Mouse (Mus musculus) kidney, adult 2 months (tissue): ENCODE data around the gene Atp1b2.

ENCODE experiments used
- CTCF ChIP-seq: fragments of 200-500 bp; conservative IDR thresholded peaks from 2 replicates; pipeline ENCODE4 v1.5.1; 2011; ENCODE audit warnings: low read depth, mild to moderate bottlenecking, control low read depth, low read length, moderate library complexity, mixed read lengths; ENCODE audit not compliant: insufficient read depth, insufficient read length
- POLR2A ChIP-seq: fragments of 200-500 bp; IDR thresholded peaks from one replicate; pipeline ENCODE4 v1.6.1; 2011; ENCODE audit warnings: low read depth, low read length, control low read depth

GRCm38 (mm10) chr11:69654760-69655159, 49.0 kb upstream of the Atp1b2 start:
- TF ChIP-seq POLR2A (no peak), CTCF (no peak)
